Mouse (Mus musculus) heart, embryonic 13.5 days (tissue): ENCODE results near the gene Arhgdib. TPM values are rescaled to one million over a fixed set of nuclear protein-coding genes. Genes with fewer than 3 reads are reported as not detected.

Source experiments
- ATAC-seq: fragments of 200-750 bp; cut with Nextera tagmentation; 2 replicates; pipeline ENCODE4 v1.8.0; 2017; ENCODE audit warnings: moderate TSS enrichment; ENCODE audit not compliant: insufficient number of reproducible peaks, low FRiP score, low TSS enrichment; ENCODE audit errors: extremely low read depth
- H3K27ac ChIP-seq: fragments of 300-500 bp; sonication (generic); replicated peaks from 2 replicates; pipeline ENCODE4 v1.5.1; 2015; ENCODE audit warnings: moderate library complexity, mild to moderate bottlenecking, inconsistent platforms
- H3K27me3 ChIP-seq: fragments of 300-500 bp; sonication (generic); replicated peaks from 2 replicates; pipeline ENCODE4 v1.6.1; 2015; ENCODE audit warnings: mild to moderate bottlenecking, inconsistent platforms
- H3K36me3 ChIP-seq: fragments of 300-500 bp; sonication (generic); 2 replicates; pipeline ENCODE4 v1.6.1; 2015; ENCODE audit warnings: mild to moderate bottlenecking, inconsistent platforms
- H3K4me1 ChIP-seq: fragments of 300-500 bp; sonication (generic); 2 replicates; pipeline ENCODE4 v1.6.1; 2015; ENCODE audit warnings: inconsistent platforms
- H3K4me2 ChIP-seq: fragments of 300-500 bp; sonication (generic); 2 replicates; pipeline ENCODE4 v1.6.1; 2015; ENCODE audit warnings: inconsistent platforms, mild to moderate bottlenecking, moderate library complexity
- H3K4me3 ChIP-seq: fragments of 300-500 bp; sonication (generic); 2 replicates; pipeline ENCODE4 v1.5.1; 2015; ENCODE audit warnings: moderate library complexity, mild to moderate bottlenecking, inconsistent platforms
- H3K9ac ChIP-seq: fragments of 300-500 bp; sonication (generic); 2 replicates; pipeline ENCODE4 v1.6.1; 2015; ENCODE audit warnings: inconsistent platforms, mild to moderate bottlenecking, moderate library complexity
- H3K9me3 ChIP-seq: fragments of 300-500 bp; sonication (generic); 2 replicates; pipeline ENCODE4 v1.6.1; 2016; ENCODE audit warnings: inconsistent platforms
- WGBS: fragments of 180-500 bp; shearing (Covaris S2); methylation state at CpG from one replicate; pipeline ENCODE4 v1.1.7; 2015; ENCODE audit warnings: mixed read lengths; 5-methylcytosine and 5-hydroxymethylcytosine counted together
- polyA plus RNA-seq: library from polyadenylated mRNA; unstranded; fragments of >200 nt; fragmentation: Nextera tagmentation; extraction: Ambion mirVana; gene quantifications from 2 replicates; pipeline ENCODE4 v1.2.1, GENCODE M21; 2015

Gene Arhgdib
- polyA plus RNA-seq, 1 experiment from 2014 or later: 85.1 TPM

DNA sequence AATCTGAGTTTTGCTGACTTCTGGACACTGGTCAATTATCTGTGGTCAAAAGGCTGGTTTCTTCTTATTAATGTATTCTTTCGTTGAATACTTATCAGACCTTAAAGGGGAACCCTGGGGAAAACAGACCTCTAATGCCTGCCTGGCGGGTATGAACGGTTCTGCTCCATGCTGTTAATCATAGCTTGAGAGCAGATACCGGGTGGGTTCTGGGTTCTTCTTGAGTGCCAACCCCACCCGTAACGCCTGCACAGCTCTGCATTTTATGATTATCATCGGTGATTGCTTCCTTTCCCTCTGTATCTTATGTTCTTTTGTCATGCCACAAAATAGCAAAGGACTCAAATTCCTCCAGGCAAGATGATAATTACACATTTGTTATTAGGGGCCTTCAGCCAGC lies 7.6 kb downstream of the Arhgdib start:
- ATAC-seq: no peak
- no peaks in the 10 kb centered on the region for H3K9me3 ChIP-seq

DNA sequence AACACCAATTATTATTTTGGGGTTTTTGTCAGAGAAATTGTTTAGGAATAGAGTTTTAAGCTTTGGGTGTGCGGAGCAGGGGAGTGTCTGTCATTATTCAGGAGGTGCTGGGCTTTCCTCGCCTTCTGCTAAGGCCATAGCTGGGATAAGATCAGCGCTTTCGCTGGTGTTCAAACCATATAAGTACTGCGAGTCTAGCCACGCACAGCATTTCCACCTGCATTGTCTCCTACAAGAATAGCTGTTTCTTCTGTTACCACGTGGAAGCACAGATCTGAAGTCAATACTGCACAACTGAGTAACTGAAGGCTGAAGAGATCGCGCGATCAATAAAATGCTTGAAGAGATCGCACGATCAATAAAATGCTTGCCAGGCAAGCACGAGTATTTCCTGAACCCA lies 10.5 kb downstream of the Arhgdib start:
- WGBS: 77% methylated on average over 13 of the region's 13 CpGs
- H3K4me2 ChIP-seq: peak overlapping the region; percentile 56
- peak overlapping the region; percentile 29 for H3K9ac ChIP-seq

More for the DNA sequence above, 7.6 kb downstream of the Arhgdib start:
- no peak overlapping the region for H3K4me2 ChIP-seq
- H3K4me3 ChIP-seq: no peak overlapping the region
- no peak overlapping the region for H3K9ac ChIP-seq
- 69% methylated on average over 7 of the region's 7 CpGs for WGBS
- 0 out of 2 replicates have a peak overlapping the region, but pooled peaks have one; percentile 17 for H3K27ac ChIP-seq
- peaks cover 31% of the 10 kb centered on the region for H3K4me1 ChIP-seq
- peaks cover 14% of the 10 kb centered on the region for H3K36me3 ChIP-seq
- no peaks in the 10 kb centered on the region for H3K27me3 ChIP-seq

DNA sequence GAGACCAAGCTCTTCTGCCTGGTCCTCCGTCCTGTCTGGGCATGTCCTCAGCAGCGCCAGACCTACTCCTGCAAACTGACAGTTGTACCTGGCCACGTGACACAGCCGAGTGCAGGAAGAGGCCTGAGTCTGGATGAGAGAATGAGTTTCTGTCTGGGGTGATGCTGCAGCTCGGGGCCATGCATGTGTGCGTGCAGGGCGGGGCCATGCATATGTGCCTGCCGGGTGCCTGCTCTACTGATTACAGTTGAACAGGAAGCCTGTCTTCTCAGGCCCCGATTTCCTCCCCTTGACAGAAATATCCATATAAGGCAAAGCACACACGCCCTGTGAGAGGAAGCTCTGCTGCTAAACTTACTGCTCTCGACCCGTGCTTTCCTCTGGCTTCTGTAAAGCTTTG lies 11.0 kb downstream of the Arhgdib start:
- peak overlapping the region; percentile 36 for H3K4me3 ChIP-seq
- H3K36me3 ChIP-seq: peaks cover 31% of the 10 kb centered on the region
- peak overlapping the region; percentile 86 for H3K27ac ChIP-seq
- H3K27me3 ChIP-seq: no peaks in the 10 kb centered on the region
- peak overlapping the region; percentile 29 for H3K9ac ChIP-seq
- H3K4me1 ChIP-seq: peaks cover 21% of the 10 kb centered on the region
- H3K4me2 ChIP-seq: peak overlapping the region; percentile 56
- no peaks in the 10 kb centered on the region for H3K9me3 ChIP-seq
- 2% methylated on average over 12 of the region's 12 CpGs for WGBS
- peak; percentile 73 for ATAC-seq

More for the DNA sequence above, 10.5 kb downstream of the Arhgdib start:
- H3K4me3 ChIP-seq: no peak overlapping the region; the same call in 1 of the 2 replicates
- H3K4me1 ChIP-seq: peaks cover 21% of the 10 kb centered on the region
- H3K36me3 ChIP-seq: peaks cover 25% of the 10 kb centered on the region
- H3K27ac ChIP-seq: peak overlapping the region; percentile 86
- H3K27me3 ChIP-seq: no peaks in the 10 kb centered on the region
- no peaks in the 10 kb centered on the region for H3K9me3 ChIP-seq
- ATAC-seq: no peak

DNA sequence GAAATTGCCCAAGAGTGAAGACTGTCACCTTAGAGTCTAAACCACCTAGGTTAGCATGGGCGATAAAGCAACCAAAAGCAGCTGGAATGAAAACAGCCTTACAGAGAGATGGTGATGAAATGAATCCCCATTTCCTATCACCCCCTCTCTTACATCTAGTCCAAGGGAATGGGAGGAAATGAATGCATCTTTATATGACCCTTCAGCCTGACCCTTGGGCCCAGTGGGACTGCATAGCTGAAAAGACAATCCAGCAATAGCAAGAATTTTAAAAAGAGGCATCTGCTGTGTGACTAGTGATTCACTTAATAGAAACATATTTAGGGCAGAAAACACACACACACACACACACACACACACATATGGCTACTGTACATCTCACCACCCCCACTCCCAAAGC lies 14.1 kb downstream of the Arhgdib start:
- Histone ChIP-seq H3K9me3 (no peaks in the 10 kb centered on the region), H3K4me1 (peaks cover 20% of the 10 kb centered on the region), H3K9ac (no peak overlapping the region), H3K27ac (no peak overlapping the region), H3K36me3 (peaks cover 40% of the 10 kb centered on the region), H3K27me3 (no peaks in the 10 kb centered on the region), H3K4me3 (no peak overlapping the region), H3K4me2 (no peak overlapping the region)
- 77% methylated on average over 1 of the region's 1 CpGs for WGBS
- no peak for ATAC-seq

DNA sequence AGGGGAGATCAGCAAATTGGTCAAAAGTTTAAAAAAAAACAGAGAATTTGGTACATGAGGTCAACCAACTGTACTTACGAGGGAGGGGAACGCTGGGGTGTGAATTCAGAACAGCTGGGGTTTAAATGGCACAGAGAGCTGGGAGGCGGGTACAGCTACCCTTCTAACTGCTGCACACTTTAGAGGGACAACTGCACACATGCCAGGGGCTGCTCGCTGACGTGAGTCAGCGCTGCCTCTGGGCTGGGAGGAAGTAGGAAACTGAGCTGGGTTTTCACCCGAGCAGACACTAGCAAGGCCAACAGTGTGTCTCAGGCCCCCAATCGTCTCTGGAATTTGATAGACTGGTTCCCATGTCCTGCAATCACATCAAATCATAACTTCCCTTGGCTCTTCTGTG lies 16.6 kb downstream of the Arhgdib start:
- no peak overlapping the region for H3K4me2 ChIP-seq
- ATAC-seq: no peak
- H3K9me3 ChIP-seq: no peaks in the 10 kb centered on the region
- H3K9ac ChIP-seq: 0 out of 2 replicates have a peak overlapping the region, but pooled peaks have one; percentile 14
- H3K4me1 ChIP-seq: peaks cover 14% of the 10 kb centered on the region
- H3K27ac ChIP-seq: peak overlapping the region; percentile 53
- 60% methylated on average over 8 of the region's 8 CpGs for WGBS
- no peak overlapping the region for H3K4me3 ChIP-seq
- no peaks in the 10 kb centered on the region for H3K27me3 ChIP-seq
- H3K36me3 ChIP-seq: peaks cover 31% of the 10 kb centered on the region

DNA sequence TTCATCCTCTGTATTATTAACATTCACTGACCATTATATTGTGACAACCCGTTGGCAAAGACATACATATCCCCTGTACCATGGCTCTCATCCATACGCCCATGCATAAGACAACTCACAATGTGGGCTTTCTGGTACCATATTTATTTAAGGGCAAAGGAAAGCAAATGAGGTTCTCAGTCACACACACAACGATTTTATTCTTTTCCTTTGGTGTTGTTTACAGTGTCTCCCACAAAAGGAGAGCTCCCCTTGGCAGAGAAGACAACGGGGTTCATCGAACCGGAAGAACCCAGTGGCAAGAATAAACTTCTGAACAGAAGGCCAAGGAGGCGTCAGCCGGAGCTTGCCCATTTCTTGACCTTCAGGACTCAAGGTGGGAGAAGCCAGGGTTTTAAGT lies 18.2 kb downstream of the Arhgdib start, which contains the start of gene Pde6h:
Gene Pde6h, plus strand, starts transcription at position 301 of the 400 bp plus-strand sequence.
- no peak within 1 kb of the TSS for H3K4me2 ChIP-seq
- H3K4me3 ChIP-seq: no peak within 1 kb of the TSS
- peaks cover 20% of the 10 kb centered on the region for H3K4me1 ChIP-seq
- no peak for ATAC-seq
- no peak within 1 kb of the TSS for H3K27ac ChIP-seq
- no peaks in the 10 kb centered on the region for H3K9me3 ChIP-seq
- WGBS: 90% methylated on average over 8 of the region's 8 CpGs
- no peak within 1 kb of the TSS for H3K9ac ChIP-seq
- H3K36me3 ChIP-seq: peaks cover 27% of the 10 kb centered on the region
- no peaks in the 10 kb centered on the region for H3K27me3 ChIP-seq

DNA sequence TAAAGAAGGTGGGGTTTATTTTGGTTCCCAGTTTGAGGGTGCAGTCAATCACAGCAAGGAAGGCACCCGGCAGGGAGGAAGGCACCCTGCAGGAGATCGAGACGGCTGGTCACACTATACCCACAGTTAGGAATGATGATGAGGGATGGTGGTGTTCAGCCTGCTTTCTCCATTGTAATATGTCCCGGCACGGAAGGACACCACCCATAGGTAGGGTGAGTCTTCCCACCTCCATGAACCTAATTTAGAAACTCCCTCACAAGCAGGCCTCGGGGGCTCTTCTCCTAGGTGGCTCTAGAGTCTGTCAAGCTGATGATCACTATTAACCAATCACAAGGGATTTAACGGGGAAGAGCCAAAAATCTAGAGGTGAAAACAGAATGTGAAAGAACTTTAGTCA lies 18.8 kb downstream of the Arhgdib start:
- H3K9me3 ChIP-seq: no peaks in the 10 kb centered on the region
- H3K4me1 ChIP-seq: peaks cover 24% of the 10 kb centered on the region
- no peaks in the 10 kb centered on the region for H3K27me3 ChIP-seq
- no peak overlapping the region for H3K9ac ChIP-seq
- H3K27ac ChIP-seq: no peak overlapping the region
- peaks cover 23% of the 10 kb centered on the region for H3K36me3 ChIP-seq
- whole genome bisulfite sequencing: 82% methylated on average over 7 of the region's 7 CpGs
- no peak overlapping the region for H3K4me3 ChIP-seq
- H3K4me2 ChIP-seq: no peak overlapping the region
- ATAC-seq: no peak

DNA sequence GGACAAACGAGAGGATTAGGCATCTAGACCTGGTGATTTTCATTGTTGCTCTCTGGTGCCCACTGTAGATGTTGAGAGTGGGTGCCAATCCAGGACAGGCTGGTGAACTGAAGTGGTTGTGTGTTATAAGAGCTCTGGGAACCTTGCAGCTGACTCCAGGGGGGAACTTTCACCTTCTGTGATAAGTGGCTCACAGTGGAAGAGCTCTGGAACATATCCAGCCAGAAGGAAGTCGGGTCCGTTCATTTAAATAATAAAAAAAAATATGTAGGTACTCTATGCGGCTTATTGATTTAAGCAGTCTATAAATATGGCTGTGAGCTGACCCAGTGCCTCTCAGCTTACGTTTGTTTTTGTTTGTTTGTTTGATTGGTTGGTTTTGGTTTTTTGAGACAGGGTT lies 19.6 kb downstream of the Arhgdib start, which contains the start of gene Erp27:
Gene Erp27, minus strand, starts transcription at position 101 of the 400 bp plus-strand sequence.
- no peak within 1 kb of the TSS for H3K27ac ChIP-seq

DNA sequence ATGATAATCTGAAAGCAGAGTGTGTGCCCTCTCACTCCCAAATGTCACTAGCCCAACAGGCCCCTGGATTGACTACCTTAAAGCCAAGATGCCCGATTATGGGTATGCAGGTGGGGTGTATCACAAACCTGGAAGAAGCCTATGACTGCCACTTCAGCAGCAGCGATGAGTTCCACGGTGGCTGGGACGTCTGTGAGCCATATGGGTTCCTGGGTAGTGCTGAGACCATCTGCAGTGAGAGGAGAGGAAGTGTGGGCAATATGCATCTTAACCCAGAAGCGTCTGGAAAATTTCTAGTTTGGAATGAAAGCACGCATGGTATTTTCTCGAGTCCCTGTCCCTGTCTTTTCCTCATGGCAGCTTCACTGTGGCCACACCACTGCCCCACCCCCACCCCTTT lies 20.1 kb downstream of the Arhgdib start:
- Histone ChIP-seq H3K36me3 (peaks cover 23% of the 10 kb centered on the region), H3K27me3 (no peaks in the 10 kb centered on the region), H3K27ac (no peak overlapping the region), H3K9me3 (no peaks in the 10 kb centered on the region), H3K9ac (0 out of 2 replicates have a peak overlapping the region, but pooled peaks have one; percentile 30), H3K4me1 (peaks cover 25% of the 10 kb centered on the region), H3K4me3 (no peak overlapping the region), H3K4me2 (no peak overlapping the region)
- 58% methylated on average over 7 of the region's 7 CpGs for WGBS
- ATAC-seq: no peak

More for the DNA sequence above, 19.6 kb downstream of the Arhgdib start, which contains the start of gene Erp27:
- H3K4me1 ChIP-seq: peaks cover 25% of the 10 kb centered on the region
- H3K4me3 ChIP-seq: no peak within 1 kb of the TSS
- H3K9ac ChIP-seq: 0 out of 2 replicates have a peak within 1 kb of the TSS, but pooled peaks have one; percentile 30
- H3K27me3 ChIP-seq: no peaks in the 10 kb centered on the region
- 61% methylated on average over 5 of the region's 5 CpGs for WGBS
- ATAC-seq: no peak
- no peak within 1 kb of the TSS for H3K4me2 ChIP-seq
- H3K9me3 ChIP-seq: no peaks in the 10 kb centered on the region
- H3K36me3 ChIP-seq: peaks cover 23% of the 10 kb centered on the region

DNA sequence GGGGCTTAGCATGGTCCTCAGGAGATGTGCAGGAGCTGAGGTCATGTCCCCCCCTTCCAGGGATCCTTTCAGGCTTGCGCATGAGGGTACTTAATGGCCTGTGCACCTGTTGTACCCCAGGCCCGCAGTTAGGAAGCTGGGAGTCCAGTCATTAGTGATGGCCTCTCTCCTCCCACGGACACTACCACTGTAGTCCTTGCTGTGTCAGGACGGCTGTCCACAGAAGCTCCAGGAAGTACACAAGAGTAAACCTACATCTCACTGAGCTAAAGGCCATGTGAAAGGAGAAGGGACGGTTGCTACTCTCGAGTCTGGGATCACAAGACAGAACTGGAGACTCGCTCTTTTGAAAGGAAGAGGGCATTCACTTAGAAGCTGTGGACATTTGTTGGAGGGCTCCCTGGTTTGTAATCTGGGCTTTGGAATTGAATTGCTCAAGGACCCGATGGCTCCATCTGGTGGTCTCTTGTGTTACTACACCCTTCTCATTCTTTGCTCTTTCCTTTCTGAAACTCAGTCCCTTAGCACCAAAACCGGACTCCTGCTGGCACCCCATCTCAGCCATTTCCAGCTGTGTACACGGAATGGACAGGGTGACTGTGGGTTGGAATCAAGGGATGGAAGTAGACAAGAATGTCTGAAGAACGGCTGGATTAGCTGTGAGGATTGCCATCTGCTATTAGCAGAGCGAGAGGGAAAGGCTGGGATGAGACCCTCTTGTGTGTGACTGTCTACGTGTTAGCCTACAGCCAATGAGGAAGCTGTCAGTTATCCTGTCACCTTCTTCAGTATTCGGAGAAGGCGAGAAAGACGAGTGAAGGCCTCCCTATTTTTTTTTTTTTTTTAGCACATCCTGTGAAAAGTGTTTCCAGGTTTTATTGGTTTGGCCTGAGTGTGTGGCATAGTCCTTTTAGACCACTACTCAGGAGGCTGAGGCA lies 21.1 kb downstream of the Arhgdib start:
- no peak for ATAC-seq
- peak overlapping the region; percentile 53 for H3K9ac ChIP-seq

DNA sequence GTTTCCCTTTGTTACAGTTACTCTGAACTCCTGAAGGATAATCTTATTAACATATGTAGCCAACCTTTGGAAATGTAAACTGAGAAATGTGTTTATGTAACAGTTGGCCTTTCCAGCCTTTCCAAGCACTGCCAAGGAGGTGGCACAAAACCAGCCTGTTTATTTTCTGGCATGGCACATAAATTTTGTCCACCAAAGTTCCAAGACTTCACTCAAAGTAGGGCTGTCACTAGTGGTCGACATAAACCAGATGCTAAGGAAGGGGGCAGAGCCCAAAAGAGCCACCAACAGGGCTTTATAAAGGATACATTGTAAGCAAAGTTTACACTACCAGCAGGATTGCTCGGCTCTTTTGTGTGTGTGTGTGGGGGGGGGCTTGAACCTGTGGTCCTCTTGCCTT lies 23.8 kb downstream of the Arhgdib start:
- peaks cover 27% of the 10 kb centered on the region for H3K4me1 ChIP-seq
- ATAC-seq: no peak
- H3K4me3 ChIP-seq: no peak overlapping the region
- H3K36me3 ChIP-seq: no peaks in the 10 kb centered on the region; the same call in 1 of the 2 replicates
- H3K27ac ChIP-seq: peak overlapping the region; percentile 61; the same call in 1 of the 2 replicates
- no peaks in the 10 kb centered on the region for H3K27me3 ChIP-seq
- H3K9me3 ChIP-seq: no peaks in the 10 kb centered on the region
- no peak overlapping the region for H3K9ac ChIP-seq
- WGBS: 27% methylated on average over 2 of the region's 2 CpGs
- H3K4me2 ChIP-seq: no peak overlapping the region

More for the DNA sequence above, 21.1 kb downstream of the Arhgdib start:
- H3K27ac ChIP-seq: no peak overlapping the region
- no peaks in the 10 kb centered on the region for H3K27me3 ChIP-seq
- H3K4me1 ChIP-seq: peaks cover 25% of the 10 kb centered on the region
- no peak overlapping the region for H3K4me2 ChIP-seq
- no peak overlapping the region for H3K4me3 ChIP-seq
- no peaks in the 10 kb centered on the region for H3K9me3 ChIP-seq
- H3K36me3 ChIP-seq: peaks cover 13% of the 10 kb centered on the region
- WGBS: 37% methylated on average over 16 of the region's 16 CpGs
